Mouse (Mus musculus) liver, embryonic 12.5 days (tissue): ENCODE measurements around the gene Zswim9. TPM values are rescaled to one million over a fixed set of nuclear protein-coding genes. Genes with fewer than 3 reads are reported as not detected.

ENCODE experiments used
- ATAC-seq: fragments of 200-750 bp; cut with Nextera tagmentation; 2 replicates; pipeline ENCODE4 v1.8.0; 2017; ENCODE audit warnings: moderate number of reproducible peaks, mild to moderate bottlenecking, moderate library complexity
- H3K27ac ChIP-seq: fragments of 300-500 bp; sonication (generic); 2 replicates; pipeline ENCODE4 v1.5.1; 2016; ENCODE audit warnings: mild to moderate bottlenecking
- H3K27me3 ChIP-seq: fragments of 300-500 bp; sonication (generic); replicated peaks from 2 replicates; pipeline ENCODE4 v1.6.1; 2016; ENCODE audit warnings: mild to moderate bottlenecking, moderate library complexity
- H3K36me3 ChIP-seq: fragments of 300-500 bp; sonication (generic); 2 replicates; pipeline ENCODE4 v1.6.1; 2016; ENCODE audit warnings: mild to moderate bottlenecking, moderate library complexity
- H3K4me1 ChIP-seq: fragments of 300-500 bp; sonication (generic); 2 replicates; pipeline ENCODE4 v1.6.1; 2016
- H3K4me2 ChIP-seq: fragments of 300-500 bp; sonication (generic); 2 replicates; pipeline ENCODE4 v1.6.1; 2016; ENCODE audit warnings: mild to moderate bottlenecking, moderate library complexity
- H3K4me3 ChIP-seq: fragments of 300-500 bp; sonication (generic); 2 replicates; pipeline ENCODE4 v1.5.1; 2016; ENCODE audit warnings: mild to moderate bottlenecking, moderate library complexity
- H3K9ac ChIP-seq: fragments of 300-500 bp; sonication (generic); 2 replicates; pipeline ENCODE4 v1.6.1; 2016; ENCODE audit warnings: mild to moderate bottlenecking, moderate library complexity
- H3K9me3 ChIP-seq: fragments of 300-500 bp; sonication (generic); replicated peaks from 2 replicates; pipeline ENCODE4 v1.6.1; 2016; ENCODE audit warnings: mild to moderate bottlenecking, moderate library complexity
- WGBS: fragments of 180-500 bp; shearing (Covaris S2); methylation state at CpG from one replicate; pipeline ENCODE4 v1.1.7; 2016; ENCODE audit not compliant: insufficient replicate concordance; 5-methylcytosine and 5-hydroxymethylcytosine counted together
- polyA plus RNA-seq: library from polyadenylated mRNA; unstranded; fragments of >200 nt; fragmentation: Nextera tagmentation; extraction: Ambion mirVana; gene quantifications from 2 replicates; pipeline ENCODE4 v1.2.1, GENCODE M21; 2016

The Zswim9 gene
- polyA plus RNA-seq, 1 experiment from 2014 or later, result 3.1 TPM

GRCm38 (mm10) chr7:13263851-13264250, 14.7 kb downstream of the Zswim9 start:
- no peak overlapping the region for H3K4me2 ChIP-seq
- no peaks in the 10 kb centered on the region for H3K4me1 ChIP-seq
- WGBS, result 66% methylated on average over 5 of the region's 5 CpGs
- H3K9me3 ChIP-seq, result no peaks in the 10 kb centered on the region
- no peak for ATAC-seq
- H3K27ac ChIP-seq, result no peak overlapping the region
- no peak overlapping the region for H3K9ac ChIP-seq
- H3K27me3 ChIP-seq, result peaks cover 10% of the 10 kb centered on the region; the same call in 1 of the 2 replicates
- no peaks in the 10 kb centered on the region for H3K36me3 ChIP-seq
- no peak overlapping the region for H3K4me3 ChIP-seq

GRCm38 (mm10) chr7:13260746-13261700, 17.5 kb downstream of the Zswim9 start:
- no peak for ATAC-seq
- H3K36me3 ChIP-seq, result no peaks in the 10 kb centered on the region
- H3K9ac ChIP-seq, result no peak overlapping the region
- H3K4me3 ChIP-seq, result no peak overlapping the region
- no peaks in the 10 kb centered on the region for H3K4me1 ChIP-seq
- H3K27ac ChIP-seq, result no peak overlapping the region
- H3K27me3 ChIP-seq, result peaks cover 10% of the 10 kb centered on the region; the same call in 1 of the 2 replicates
- H3K4me2 ChIP-seq, result no peak overlapping the region
- H3K9me3 ChIP-seq, result no peaks in the 10 kb centered on the region
- WGBS, result 39% methylated on average over 50 of the region's 50 CpGs

GRCm38 (mm10) chr7:13212720-13213119, 65.8 kb downstream of the Zswim9 start, which contains the start of gene Vmn1r89:
Vmn1r89 (plus strand) TSS chr7:13213020.
- no peak within 1 kb of the TSS for H3K4me3 ChIP-seq
- no peak within 1 kb of the TSS for H3K9ac ChIP-seq
- H3K4me2 ChIP-seq, result no peak within 1 kb of the TSS
- H3K27me3 ChIP-seq, result no peaks in the 10 kb centered on the region
- H3K36me3 ChIP-seq, result no peaks in the 10 kb centered on the region
- no peak within 1 kb of the TSS for H3K27ac ChIP-seq
- ATAC-seq, result no peak
- no peaks in the 10 kb centered on the region for H3K4me1 ChIP-seq
- H3K9me3 ChIP-seq, result no peaks in the 10 kb centered on the region

Other genes starting within 250 kb of the Zswim9 start
- gene Chmp2a, start 243.9 kb downstream of the Zswim9 start, polyA plus RNA-seq, result 133 and 134 TPM in 2 replicates
- gene Ube2m, start 240.4 kb downstream of the Zswim9 start, polyA plus RNA-seq, result 145 and 148 TPM in 2 replicates
- gene Mzf1, start 224.0 kb downstream of the Zswim9 start, polyA plus RNA-seq, result 0.77 and 1.4 TPM in 2 replicates
- gene Vmn1r85, start 183.5 kb downstream of the Zswim9 start, polyA plus RNA-seq, result not detected in 2 replicates
- not detected in 2 replicates for gene Vmn1r86, start 158.8 kb downstream of the Zswim9 start, polyA plus RNA-seq
- gene Vmn1r87, start 138.6 kb downstream of the Zswim9 start, polyA plus RNA-seq, result not detected in 2 replicates
- gene Vmn1r88, start 119.2 kb downstream of the Zswim9 start, polyA plus RNA-seq, result 0.02 TPM in 1 of 2 replicates, not detected in the other
- gene Vmn1r89, start 65.7 kb downstream of the Zswim9 start, polyA plus RNA-seq, result not detected in 2 replicates
- 126 and 131 TPM in 2 replicates for gene Lig1, start 1.4 kb downstream of the Zswim9 start, polyA plus RNA-seq
- gene Pla2g4c, start 45.9 kb upstream of the Zswim9 start, polyA plus RNA-seq, result 1.2 and 1.5 TPM in 2 replicates
- gene Cabp5, start 119.4 kb upstream of the Zswim9 start, polyA plus RNA-seq, result 0.10 TPM in 1 of 2 replicates, not detected in the other
- not detected in 2 replicates for gene Bsph1, start 172.1 kb upstream of the Zswim9 start, polyA plus RNA-seq